Mouse (Mus musculus) limb, embryonic 14.5 days (tissue): Measurements from ENCODE around the gene Nav2. TPM values are rescaled to one million over a fixed set of nuclear protein-coding genes. Genes with fewer than 3 reads are reported as not detected.

Source experiments
- ATAC-seq: fragments of 200-750 bp; cut with Nextera tagmentation; 2 replicates; pipeline ENCODE4 v1.8.0; 2017; ENCODE audit warnings: low read depth, moderate number of reproducible peaks, moderate TSS enrichment; ENCODE audit not compliant: low FRiP score
- DNase-seq: peaks from one replicate; pipeline ENCODE4 v3.0.0-alpha.2; 2015; ENCODE audit warnings: low spot score
- H3K27ac ChIP-seq: fragments of 300-500 bp; sonication (generic); replicated peaks from 2 replicates; pipeline ENCODE4 v1.5.1; 2014; ENCODE audit warnings: low read depth, mild to moderate bottlenecking, low read length, moderate library complexity, mixed read lengths
- H3K27me3 ChIP-seq: fragments of 300-500 bp; sonication (generic); 2 replicates; pipeline ENCODE4 v1.6.1; 2014; ENCODE audit warnings: low read length, mixed read lengths; ENCODE audit not compliant: control insufficient read depth, insufficient read depth
- H3K36me3 ChIP-seq: fragments of 300-500 bp; sonication (generic); 2 replicates; pipeline ENCODE4 v1.6.1; 2014; ENCODE audit warnings: mild to moderate bottlenecking, low read length, moderate library complexity, mixed read lengths; ENCODE audit not compliant: control insufficient read depth, insufficient read depth
- H3K4me1 ChIP-seq: fragments of 300-500 bp; sonication (generic); 2 replicates; pipeline ENCODE4 v1.6.1; 2014; ENCODE audit warnings: antibody characterized with exemption, low read length, mixed read lengths; ENCODE audit not compliant: control insufficient read depth, insufficient read depth
- H3K4me2 ChIP-seq: fragments of 300-500 bp; sonication (generic); replicated peaks from 2 replicates; pipeline ENCODE4 v1.6.1; 2014; ENCODE audit warnings: low read depth, mild to moderate bottlenecking, low read length, moderate library complexity; ENCODE audit not compliant: severe bottlenecking
- H3K4me3 ChIP-seq: fragments of 300-500 bp; sonication (generic); replicated peaks from 2 replicates; pipeline ENCODE4 v1.5.1; 2014; ENCODE audit warnings: low read length
- H3K9ac ChIP-seq: fragments of 300-500 bp; sonication (generic); 2 replicates; pipeline ENCODE4 v1.6.1; 2014; ENCODE audit warnings: mild to moderate bottlenecking, low read depth, low read length, moderate library complexity; ENCODE audit not compliant: severe bottlenecking
- H3K9me3 ChIP-seq: fragments of 300-500 bp; sonication (generic); 2 replicates; pipeline ENCODE4 v1.6.1; 2016; ENCODE audit warnings: low read length; ENCODE audit not compliant: control insufficient read depth
- POLR2A ChIP-seq: fragments of 200-500 bp; IDR thresholded peaks from 2 replicates; pipeline ENCODE4 v1.8.0; 2012; ENCODE audit warnings: inconsistent platforms, mild to moderate bottlenecking, moderate library complexity, borderline replicate concordance; ENCODE audit not compliant: insufficient read depth, insufficient read length; ENCODE audit errors: extremely low read depth
- WGBS: fragments of 180-500 bp; shearing (Covaris S2); extraction: QIAGEN DNeasy Blood & Tissue Kit; methylation state at CpG from one replicate; pipeline ENCODE4 v1.1.7; 2014; 5-methylcytosine and 5-hydroxymethylcytosine counted together
- polyA plus RNA-seq, 2 experiments: library from polyadenylated mRNA; depleted of rRNA in 1 of 2; stranded (reverse) in 1 of 2; unstranded in 1 of 2; fragments of >200 nt; fragmentation: Nextera tagmentation in 1 of 2; extraction: Ambion mirVana in 1 of 2; gene quantifications; 2 replicates each; pipeline versions ENCODE4 v1.2.1 to v1.2.3; 2012 to 2014

The Nav2 gene
- polyA plus RNA-seq, 2 experiments: 15.8 to 16.8 TPM

DNA sequence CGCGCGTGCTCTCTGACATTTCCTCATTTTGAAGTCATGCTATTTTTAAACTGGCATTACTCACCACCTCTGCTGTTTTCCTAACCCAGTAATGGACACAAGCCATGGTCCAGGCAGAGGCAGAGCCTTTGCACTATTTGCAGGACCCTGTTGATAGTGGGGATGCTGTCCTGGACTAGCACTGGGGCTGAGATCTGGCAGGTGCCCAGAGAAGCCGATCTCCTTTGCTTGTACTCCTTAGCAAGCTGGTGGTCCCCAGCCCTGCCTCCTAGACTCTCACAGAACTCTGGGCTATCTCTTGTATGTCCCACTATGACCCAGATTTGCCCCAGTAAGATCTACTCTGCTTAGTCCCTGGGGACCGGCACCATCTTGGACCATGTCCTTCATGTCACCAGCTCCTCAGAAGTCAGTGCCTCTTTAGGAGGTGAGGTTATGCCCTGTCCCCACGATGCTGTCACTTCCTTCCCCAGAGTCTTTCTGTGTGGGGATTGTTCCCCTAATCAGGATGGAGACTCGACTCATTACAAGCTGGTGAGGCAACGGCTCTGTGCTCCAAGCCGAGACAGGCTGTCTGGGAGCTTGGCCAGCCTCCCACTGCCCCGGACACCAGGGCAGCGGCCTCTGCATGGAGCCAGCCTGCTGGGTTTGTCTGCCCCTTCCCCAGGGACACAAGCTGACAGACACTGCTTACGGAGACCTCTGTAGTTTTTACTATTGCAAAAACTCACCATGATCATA is 250.3 kb downstream of the Nav2 start:
- ATAC-seq (no peak), DNase-seq (no peak)
- 71% methylated on average over 12 of the region's 12 CpGs for WGBS
- no peaks in the 10 kb centered on the region for H3K36me3 ChIP-seq
- H3K9me3 ChIP-seq: 0 out of 2 replicates have a peak, but pooled peaks cover 3% of the 10 kb centered on the region
- no peak overlapping the region for H3K9ac ChIP-seq
- H3K4me2 ChIP-seq: no peak overlapping the region
- no peak overlapping the region for H3K4me3 ChIP-seq
- H3K27ac ChIP-seq: no peak overlapping the region
- H3K27me3 ChIP-seq: no peaks in the 10 kb centered on the region
- TF ChIP-seq POLR2A: no peak
- peaks cover 4% of the 10 kb centered on the region; the same call in 1 of the 2 replicates for H3K4me1 ChIP-seq

DNA sequence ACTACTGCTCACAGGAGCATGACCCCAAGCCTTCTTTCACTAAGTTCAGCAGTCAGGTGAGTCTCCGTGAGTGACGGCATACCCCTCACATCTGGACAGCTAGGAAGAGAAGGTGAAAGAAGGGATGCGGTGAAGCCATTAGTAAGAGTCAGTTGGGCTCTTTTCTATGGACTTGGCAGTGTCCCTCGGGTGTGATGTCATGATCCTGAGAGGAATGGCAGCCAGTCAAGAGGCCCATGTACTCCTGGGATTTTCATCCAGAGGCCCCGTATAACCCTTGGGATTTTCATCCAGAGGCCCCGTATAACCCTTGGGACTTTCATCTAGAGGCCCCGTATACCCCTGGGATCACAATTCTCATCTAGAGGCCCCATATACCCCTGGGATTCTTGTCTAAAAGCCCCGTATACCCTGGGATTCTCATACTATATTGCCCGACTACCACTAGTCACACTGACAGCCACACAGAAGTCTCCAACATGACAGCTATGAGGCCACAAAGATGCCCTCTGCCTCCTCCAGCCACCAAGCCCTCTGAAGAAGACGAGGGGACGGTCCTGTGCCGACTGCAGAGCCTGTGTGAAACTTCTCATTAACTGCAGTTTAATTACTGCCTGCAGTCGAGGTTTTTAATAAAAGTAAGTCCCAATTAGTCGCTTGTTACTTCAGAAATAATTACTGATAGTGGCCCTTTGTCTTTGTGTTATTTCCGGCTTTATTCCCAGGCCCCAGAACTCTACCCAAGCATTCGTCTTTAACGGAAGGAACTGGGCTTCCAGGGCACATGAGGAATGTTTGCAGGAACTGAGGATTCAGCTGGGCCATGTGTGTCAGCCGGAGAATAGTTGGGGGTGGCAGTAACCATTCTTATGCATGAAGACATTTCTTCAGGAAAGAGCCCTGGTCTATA is 251.4 kb downstream of the Nav2 start:
- Histone ChIP-seq H3K4me2 (no peak overlapping the region), H3K27ac (no peak overlapping the region), H3K9ac (no peak overlapping the region), H3K9me3 (0 out of 2 replicates have a peak, but pooled peaks cover 3% of the 10 kb centered on the region), H3K27me3 (no peaks in the 10 kb centered on the region), H3K4me3 (no peak overlapping the region), H3K4me1 (peaks cover 4% of the 10 kb centered on the region; the same call in 1 of the 2 replicates), H3K36me3 (no peaks in the 10 kb centered on the region)
- no peak for TF ChIP-seq POLR2A
- ATAC-seq (no peak), DNase-seq (no peak)
- 64% methylated on average over 18 of the region's 18 CpGs for WGBS

DNA sequence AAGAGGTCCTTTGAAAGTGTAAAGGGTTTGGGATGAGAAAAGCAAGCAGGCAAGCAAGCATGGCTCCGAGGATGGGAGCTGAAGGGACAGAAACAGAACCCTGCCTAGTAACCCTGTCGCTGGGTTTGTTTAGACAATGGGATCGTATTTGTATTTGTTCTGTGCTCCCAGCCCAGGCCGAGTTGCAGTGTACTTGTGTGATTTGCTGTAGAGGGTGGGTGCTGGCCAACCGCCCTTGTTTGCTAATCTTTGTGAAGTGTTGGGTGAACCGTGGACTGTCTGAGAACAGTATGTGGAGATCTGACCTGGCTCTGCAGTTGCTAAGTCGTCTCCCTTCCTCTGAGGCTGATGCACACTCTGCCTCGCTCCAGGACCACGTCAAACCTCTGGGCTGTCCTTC is 253.6 kb downstream of the Nav2 start:
- Histone ChIP-seq H3K4me2 (no peak overlapping the region), H3K36me3 (no peaks in the 10 kb centered on the region), H3K9ac (no peak overlapping the region), H3K27me3 (no peaks in the 10 kb centered on the region), H3K4me3 (no peak overlapping the region), H3K9me3 (no peaks in the 10 kb centered on the region), H3K4me1 (peaks cover 4% of the 10 kb centered on the region; the same call in 1 of the 2 replicates), H3K27ac (no peak overlapping the region)
- no peak for TF ChIP-seq POLR2A
- DNase-seq: no peak
- no peak for ATAC-seq
- WGBS: 46% methylated on average over 9 of the region's 9 CpGs

DNA sequence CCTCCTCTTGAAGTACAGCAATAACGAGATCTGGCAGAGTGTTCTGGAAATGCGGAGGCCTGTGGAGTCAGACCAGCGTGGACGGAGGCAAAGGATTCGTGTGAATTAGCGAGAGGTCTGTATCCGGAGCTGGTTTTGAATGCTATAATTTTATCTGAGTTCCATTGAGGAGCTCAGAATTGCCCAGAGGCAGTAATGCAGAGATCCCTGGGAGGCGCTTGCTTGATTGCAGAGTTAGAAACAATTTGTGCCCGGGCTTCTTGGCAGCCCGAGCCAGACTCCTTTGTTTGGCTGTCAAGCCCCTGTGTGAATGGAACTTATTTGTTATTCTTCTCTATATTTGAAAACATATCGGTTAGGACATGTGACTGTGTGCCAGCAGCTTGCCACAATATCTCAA is 255.3 kb downstream of the Nav2 start:
- H3K27ac ChIP-seq: no peak overlapping the region
- no peak for DNase-seq
- 53% methylated on average over 11 of the region's 11 CpGs for WGBS
- H3K4me3 ChIP-seq: no peak overlapping the region
- peaks cover 4% of the 10 kb centered on the region; the same call in 1 of the 2 replicates for H3K4me1 ChIP-seq
- ATAC-seq: no peak
- H3K4me2 ChIP-seq: no peak overlapping the region
- TF ChIP-seq POLR2A: no peak
- H3K9ac ChIP-seq: no peak overlapping the region
- H3K36me3 ChIP-seq: no peaks in the 10 kb centered on the region
- H3K27me3 ChIP-seq: no peaks in the 10 kb centered on the region
- H3K9me3 ChIP-seq: no peaks in the 10 kb centered on the region

DNA sequence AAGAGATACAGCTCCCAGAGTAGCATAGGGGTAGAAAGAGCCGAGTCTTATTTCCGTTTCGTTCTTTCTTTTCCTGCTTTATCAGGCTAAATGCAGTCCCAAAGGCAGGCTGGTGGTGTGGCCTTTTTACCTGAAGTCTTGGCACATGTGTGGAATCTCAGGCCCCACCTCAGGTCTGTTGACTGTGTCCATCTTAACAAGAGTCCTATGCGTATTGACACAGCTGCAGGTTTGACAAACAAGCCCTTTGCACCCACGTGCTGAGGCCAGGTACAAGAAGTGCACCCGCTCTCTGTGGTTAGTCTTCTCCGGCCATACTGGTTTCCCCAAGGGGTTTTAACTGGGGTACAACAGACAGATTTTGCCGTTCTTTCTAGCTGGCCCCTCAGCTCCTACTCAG is 256.4 kb downstream of the Nav2 start:
- H3K27me3 ChIP-seq: no peaks in the 10 kb centered on the region
- ATAC-seq: no peak
- DNase-seq: no peak
- H3K9ac ChIP-seq: no peak overlapping the region
- TF ChIP-seq POLR2A: no peak
- H3K4me1 ChIP-seq: peaks cover 4% of the 10 kb centered on the region; the same call in 1 of the 2 replicates
- H3K27ac ChIP-seq: no peak overlapping the region
- H3K4me2 ChIP-seq: no peak overlapping the region
- H3K4me3 ChIP-seq: no peak overlapping the region
- WGBS: 94% methylated on average over 8 of the region's 8 CpGs
- no peaks in the 10 kb centered on the region for H3K36me3 ChIP-seq
- no peaks in the 10 kb centered on the region for H3K9me3 ChIP-seq
